Mouse (Mus musculus): ENCODE data around the gene Atg4a-ps. TPM values are rescaled to one million over a fixed set of nuclear protein-coding genes. Genes with fewer than 3 reads are reported as not detected.
"Not testable (repeated sequence)": the region's sequence is repeated elsewhere in the genome, so short reads cannot be mapped to it uniquely, and the experiment has no call there.

Gene Atg4a-ps
- total RNA-seq (2021), result under 1 TPM in 1 of 2 experiments, not detected in 1; 0.45 TPM
- long read RNA-seq, experiment 1, result 0 reads
- long read RNA-seq, experiment 2, result 0 reads

DNA sequence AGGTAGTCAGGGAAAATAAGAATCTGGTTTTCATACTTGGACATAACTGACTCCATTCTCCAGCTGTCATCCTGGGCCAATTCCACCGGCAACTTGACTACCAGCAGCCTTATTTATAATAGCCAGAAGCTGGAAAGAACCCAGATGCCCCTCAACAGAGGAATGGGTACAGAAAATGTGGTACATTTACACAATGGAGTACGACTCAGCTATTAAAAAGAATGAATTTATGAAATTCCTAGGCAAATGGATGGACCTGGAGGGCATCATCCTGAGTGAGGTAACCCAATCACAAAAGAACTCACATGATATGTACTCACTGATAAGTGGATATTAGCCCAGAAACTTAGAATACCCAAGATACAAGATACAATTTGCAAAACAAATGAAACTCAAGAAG lies at the start of gene Atg4a-ps:
TSS of gene Atg4a-ps (minus strand) at position 101 of the 400 bp plus-strand sequence.
- not testable (repeated sequence) for DNase-seq (ENCODE audit: low spot score in 2 of 2)

DNA sequence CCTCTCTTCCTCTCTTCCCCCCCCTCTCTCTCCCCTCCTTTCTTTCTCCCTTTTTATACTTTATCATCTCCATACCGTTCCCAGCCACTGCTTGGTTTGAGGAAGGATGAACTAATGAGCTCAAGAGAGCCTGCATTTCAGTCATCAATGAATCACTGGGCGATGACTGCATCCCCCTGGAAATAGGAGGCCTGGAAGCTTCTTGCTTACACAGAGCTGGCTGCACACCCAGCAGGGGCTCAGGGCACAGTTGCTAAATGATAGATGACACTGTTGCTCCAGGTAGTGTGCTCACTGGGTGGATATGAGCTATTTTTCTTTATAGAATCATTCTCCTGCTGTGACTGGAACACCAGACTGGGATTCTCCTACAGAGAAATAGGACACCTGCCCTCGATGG lies 49.7 kb upstream of the Atg4a-ps start:
- DNase-seq (ENCODE audit: low spot score in 2 of 2), result no peak

DNA sequence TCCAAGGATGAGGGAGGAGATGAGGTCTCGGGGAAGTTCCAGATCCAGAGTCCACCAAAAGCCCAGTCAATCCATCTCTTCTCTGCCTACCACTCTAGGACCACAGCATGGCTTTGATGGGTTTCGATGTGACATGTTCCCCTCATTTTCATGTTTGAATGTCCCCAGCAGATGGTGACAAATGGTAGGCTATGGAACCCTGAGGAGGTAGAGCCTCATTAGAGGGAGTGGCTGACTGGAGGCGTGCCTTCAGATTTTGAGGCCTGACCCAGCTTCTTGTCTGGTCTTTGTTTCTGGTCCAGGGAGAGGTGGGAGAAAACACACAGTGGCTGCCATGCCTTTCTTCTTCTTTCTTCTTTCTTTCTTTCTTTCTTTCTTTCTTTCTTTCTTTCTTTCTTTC lies 44.6 kb upstream of the Atg4a-ps start:
- no peak for DNase-seq (ENCODE audit: low spot score in 2 of 2)

DNA sequence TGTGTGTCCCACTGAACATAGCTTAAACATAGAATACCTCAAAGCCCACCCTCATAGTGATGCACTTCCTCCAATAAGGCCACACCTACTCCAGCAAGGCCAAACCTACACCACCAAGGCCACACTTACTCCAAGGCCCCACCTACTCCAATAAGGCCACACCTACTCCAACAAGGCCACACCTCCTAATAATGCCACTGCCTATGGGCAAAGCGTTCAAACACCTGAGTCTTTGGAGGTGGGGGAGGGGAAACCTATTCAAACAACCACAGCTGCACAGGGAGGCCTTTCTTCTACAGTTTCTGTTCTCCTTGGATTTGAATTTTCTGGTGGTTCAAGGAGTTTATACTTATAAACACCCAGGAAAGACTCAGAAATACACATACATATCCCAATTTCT lies 43.2 kb upstream of the Atg4a-ps start:
- no peak for DNase-seq (ENCODE audit: low spot score in 2 of 2)

DNA sequence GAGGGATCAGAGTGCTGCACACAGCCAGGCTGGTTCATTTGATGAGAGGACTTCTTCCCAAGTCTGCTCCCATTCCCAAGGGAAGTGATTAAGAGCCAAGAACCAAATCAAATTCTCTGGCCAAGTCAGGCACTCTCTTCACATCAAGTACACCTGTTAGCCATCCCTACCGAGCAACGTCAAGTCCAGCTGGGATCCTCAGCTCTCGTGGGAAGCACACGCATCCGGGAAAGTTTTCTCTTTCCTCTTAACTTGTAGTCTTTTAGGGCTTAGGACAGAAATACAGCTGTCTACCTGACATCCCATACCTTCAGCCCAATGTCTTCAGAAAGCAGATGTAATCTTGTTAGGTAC lies 38.1 kb upstream of the Atg4a-ps start:
- DNase-seq (ENCODE audit: low spot score in 2 of 2), result no peak

DNA sequence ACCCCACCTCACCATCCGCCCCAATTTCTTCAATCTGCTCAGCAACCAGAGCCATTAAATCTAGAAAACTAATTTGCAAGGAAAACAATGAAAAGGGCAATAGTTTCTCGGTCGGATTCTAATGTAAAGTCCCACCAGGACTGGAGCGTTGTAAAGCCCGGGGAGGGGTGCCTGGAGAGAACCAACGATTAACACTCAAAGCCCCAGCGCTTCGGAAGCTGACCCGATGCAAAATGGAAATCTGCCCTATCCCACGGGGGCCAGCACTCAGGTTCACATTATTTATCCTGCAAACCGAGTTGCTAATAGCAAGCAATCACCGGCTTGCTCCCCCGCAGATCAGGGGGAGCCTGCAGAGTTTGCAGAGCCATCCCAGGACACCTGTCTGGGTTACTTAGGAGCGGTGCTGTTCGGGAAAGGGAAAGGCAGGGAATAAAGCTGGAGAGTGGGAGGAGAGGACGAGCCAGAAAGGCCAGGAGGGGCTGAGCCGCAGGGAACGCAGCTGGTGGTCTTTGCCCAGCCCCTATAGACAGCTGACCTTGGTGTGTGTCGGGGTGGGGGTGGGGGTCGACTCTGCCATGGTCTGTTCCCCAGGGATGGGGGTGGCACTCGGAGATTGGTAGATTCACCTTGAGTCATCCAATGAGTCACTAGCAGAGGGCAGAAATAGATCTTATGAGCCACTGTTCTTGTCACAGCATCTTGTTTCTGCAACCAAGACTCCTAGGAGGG lies 37.5 kb upstream of the Atg4a-ps start:
- peak; percentile 40 to 58 for DNase-seq (ENCODE audit: low spot score in 2 of 2)

DNA sequence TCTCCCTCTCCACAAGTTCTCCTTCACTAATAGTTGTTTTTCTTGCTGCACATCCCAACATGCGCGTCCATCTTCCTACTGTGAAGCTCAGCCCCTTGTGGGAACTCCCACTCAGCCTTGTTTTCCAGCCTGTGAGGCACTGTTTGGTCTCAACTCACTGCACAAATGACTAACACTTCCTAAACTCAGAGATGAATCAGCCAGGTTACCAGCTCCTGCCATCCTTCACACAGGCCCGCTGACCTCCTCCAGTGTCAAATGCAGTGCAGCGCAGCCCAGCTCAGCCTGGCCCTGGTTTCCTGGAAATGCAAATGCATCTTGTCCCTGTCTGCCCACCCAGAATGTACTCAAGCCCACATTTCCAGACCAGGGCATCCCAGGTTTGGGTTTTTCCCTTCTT lies 36.6 kb upstream of the Atg4a-ps start:
- peak; percentile 31 to 34 for DNase-seq (ENCODE audit: low spot score in 2 of 2)

DNA sequence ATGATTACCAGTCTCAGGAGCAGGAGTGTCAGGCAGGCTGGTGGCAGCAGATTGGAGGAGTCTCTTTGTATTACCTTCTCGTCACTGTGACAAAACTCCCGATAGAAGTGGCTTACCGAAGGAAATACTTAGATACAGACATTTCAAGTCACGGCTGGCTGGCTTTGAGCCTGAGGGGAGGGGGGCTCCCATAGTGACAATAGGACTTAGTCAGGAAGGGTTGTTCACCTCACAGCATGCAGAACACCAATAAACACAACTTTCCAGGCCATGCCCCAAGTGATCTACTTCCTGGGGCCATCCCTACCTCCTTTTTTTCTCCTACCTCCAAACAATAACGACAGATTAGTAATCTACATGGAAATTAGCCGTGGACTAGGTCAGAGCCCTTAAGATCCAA lies 32.9 kb upstream of the Atg4a-ps start:
- DNase-seq (ENCODE audit: low spot score in 2 of 2), result no peak

DNA sequence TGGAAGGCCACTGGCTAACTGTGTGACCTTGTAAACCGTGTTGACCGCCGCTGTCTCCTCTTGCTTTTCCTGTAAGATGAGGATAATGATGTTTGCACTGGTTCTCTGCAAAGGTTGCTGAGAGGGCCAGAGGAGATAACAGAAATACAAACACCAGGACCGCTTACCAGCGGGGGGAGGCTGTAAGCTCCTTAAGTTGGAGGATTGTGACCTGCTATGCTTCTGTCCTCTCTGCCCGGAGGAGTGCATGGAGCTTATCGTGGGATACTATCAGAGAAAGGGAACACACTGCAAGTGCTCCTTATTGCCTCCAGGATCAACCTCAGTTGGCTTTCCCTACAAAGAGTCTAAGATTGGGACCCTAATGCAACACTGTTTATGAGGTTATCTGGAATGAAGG lies 26.8 kb upstream of the Atg4a-ps start:
- DNase-seq (ENCODE audit: low spot score in 2 of 2), result no peak

DNA sequence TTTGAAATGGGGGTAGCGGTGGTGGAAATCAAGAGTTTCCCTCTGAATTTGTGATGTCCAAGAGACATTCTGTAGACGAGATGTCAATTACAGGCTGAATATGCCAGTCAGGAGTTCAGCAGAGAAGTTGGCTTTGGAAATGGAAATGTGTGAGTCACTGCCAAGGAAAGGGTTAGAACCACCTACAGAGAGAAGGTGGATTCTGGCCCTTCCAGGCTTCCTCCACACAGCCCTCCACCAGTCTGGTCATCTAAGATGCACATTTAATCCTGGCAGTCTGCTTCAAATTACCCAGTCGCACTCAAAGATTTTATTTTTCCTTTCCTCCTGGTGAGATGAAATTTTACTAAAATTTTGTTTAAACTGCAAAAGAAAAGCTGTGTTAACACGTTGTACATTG lies 26.2 kb upstream of the Atg4a-ps start:
- peak in 1 of 2 experiments; percentile 26 for DNase-seq (ENCODE audit: low spot score in 2 of 2)

DNA sequence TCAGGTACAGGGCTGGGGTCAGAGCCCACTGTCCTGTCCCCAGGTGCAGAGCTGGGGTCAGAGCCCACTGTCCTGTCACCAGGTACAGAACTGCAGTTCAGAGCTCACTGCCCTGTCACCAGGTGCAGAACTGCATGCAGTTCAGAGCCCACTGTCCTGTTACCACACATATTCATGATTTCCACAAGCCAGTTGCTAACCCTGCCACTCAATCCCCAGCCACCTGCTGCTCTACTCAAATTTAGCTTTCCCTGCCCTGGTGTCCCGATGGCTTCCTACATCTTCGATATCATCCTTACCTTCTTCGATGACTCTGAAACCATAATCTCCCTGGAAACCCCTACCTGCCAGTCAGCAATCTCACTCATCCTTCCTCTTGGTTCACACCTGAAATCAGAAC lies 17.5 kb upstream of the Atg4a-ps start:
- no peak for DNase-seq (ENCODE audit: low spot score in 2 of 2)

DNA sequence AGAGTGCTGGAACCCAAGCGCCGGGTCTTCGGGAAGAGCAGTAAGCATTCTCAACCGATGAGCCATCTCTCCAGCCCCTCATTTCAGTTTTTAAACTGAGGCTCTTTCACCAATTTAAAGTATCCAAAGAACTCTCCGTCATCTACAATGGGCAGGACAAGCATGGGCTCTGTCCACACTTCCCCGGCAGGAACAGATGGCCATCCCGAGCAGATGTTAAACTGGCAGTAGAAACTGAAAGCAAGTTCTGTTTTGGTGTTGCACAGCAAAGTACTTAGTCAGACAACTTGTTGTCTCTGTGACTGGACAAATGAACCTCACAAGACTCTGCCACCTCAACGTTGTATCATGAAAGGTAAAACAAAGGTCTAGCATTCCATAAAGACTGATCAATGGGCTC lies 15.8 kb upstream of the Atg4a-ps start:
- DNase-seq (ENCODE audit: low spot score in 2 of 2), result peak; percentile 43 to 61

DNA sequence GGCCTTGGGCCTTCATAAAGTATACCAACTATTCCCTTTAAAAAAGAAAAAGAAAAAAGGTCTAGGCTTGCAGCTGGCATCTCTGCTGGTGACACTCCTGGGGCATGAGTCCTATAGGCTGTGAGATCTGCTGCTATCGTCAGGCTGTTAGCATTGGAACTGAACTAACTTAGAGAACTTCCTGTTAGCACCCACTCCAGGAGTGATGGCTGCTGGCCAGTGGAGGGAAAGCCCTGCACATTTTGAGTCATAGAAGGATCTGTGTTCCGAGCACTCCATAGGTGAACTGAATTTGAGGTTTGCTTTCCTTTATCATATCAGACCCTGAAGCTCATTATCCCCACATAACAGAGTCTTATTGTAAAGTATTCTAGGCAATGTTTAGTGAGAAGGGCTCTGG lies 14.1 kb upstream of the Atg4a-ps start:
- peak; percentile 33 to 46 for DNase-seq (ENCODE audit: low spot score in 2 of 2)

DNA sequence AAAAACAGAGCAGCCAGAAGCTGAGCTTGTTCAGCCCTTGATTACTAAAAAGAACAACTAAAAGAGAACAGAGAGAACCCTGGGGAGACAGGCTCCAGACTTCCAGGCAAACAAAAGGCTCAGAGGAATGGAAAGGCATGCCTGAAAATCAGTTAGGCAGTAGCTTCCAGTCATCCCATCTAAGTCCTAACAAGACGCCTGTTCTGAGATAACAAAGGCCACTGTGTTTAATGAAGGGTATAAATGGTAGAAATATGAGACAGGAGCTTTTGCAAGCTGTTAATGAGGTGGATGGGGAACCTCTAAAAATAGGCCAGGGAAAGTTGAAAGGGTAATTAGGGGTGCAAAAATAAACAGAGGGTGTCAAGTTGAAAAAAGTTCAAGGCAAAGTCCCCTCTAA lies 4.5 kb upstream of the Atg4a-ps start:
- no peak for DNase-seq (ENCODE audit: low spot score in 2 of 2)

DNA sequence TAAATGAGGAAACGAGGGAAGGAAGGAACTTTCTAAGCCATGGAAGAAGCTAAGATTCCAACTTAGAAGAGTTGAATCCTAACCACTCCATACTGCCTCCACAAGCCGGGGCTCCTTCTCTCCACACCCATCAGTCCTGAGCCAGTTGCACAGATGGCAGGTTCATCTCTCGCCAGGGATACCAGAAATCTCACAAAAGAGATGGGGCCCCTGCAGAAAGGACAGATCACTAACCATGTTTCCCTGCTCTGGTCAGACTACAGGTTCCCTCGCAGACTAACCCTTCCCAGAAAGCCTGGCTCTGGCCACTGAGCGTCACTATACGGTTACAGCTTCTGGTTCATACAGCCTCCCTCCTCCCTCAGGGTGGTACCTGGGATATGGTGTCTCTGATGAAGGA lies 3.8 kb upstream of the Atg4a-ps start:
- no peak for DNase-seq (ENCODE audit: low spot score in 2 of 2)

DNA sequence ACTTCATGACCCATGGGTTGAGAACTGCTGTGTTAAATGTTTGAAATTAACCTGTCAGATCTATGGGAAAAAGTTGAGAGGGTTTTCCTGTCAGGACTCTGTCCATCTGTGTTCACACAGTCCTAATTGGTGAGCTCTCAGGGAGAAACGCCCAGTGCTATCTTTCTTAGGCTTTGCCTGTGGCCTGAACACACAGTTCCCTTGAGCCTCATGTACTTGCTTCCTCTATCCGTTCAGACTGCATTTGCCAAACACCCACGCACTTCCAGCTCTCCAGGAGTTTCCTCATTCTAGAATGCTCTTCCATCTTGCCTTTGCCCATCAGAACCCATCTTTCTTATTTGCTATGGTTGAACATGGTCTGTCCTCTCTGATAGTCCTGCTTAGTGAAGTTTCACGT lies 2.6 kb upstream of the Atg4a-ps start:
- no peak for DNase-seq (ENCODE audit: low spot score in 2 of 2)

DNA sequence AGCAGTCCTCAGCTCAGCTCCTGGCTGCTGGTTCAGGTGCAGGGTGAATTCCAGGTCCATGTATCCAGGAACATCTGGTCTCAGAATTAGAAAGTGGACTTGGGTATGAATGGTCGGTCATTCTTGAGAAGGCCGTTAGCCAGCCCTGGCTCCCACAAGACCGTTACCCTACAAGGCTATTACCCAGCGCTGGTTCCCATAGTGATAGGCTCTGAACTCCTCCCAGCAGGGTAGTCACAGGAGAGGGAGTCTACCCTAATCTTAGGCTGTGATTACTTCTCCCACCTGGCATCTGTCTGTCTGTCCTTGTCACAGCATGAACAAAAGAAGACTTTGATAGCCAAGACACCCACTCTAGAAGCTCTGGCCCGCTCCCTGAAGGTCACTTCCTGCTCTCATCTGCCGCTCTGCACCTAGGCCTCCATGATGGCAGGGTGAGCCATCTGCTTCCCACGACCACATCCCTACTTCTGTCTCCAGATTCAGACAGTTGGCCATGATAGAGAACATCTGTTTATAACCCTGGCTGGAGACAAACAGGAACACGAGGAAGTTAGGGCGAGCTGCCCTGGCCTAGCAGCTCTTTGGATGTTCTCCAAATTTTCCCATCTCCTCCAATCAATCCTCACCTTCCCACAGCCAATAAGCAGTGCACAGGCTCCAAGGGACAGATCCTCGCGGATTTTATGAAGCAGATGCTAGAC lies 1.4 kb upstream of the Atg4a-ps start:
- no peak for DNase-seq (ENCODE audit: low spot score in 2 of 2)

DNA sequence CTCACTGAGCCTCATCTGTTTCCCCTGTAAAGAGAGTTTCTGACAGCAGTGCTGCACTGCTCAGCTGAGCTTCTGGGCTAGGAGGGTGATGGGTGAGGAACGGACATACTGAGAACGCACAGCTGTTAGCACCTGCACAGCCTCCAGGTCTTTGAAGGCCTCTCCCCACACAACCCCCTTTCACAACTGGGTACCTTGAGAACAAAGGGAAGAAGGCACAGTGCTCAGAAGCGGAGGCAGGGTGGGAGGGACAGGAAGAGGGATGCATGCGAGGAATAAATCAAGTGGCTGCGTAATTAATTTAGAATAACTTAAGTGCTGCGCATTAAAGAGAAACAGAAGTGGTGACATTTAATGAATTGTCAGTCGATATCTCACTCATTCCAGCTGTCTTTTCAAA lies 4.6 kb downstream of the Atg4a-ps start:
- no peak for DNase-seq (ENCODE audit: low spot score in 2 of 2)

DNA sequence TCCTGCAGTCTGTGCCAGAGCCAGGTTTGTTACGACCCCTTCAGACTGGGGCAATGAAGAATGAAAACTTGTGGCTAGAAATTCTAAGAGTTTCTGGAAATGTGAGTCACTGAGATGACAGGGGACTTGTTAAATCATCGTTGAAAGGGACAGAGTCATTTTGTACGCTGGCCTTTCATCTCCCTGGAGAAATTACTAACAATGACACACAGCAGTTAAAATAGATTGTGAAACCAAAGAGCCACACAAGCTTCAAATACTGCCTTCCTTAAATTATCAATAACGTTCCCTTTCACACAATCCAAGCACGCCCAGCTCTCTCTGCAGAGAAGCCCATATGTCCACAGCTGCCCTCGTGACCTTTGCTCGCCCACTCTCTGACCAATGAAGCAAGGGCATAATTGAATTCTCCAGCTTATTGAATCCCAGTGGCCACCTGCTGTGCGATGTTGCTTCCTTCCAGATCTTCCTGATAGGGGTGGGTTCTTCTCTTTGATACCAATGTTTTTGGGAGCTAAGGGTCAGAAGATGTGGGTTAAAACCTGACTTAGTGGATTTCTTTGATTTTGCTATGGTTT lies 5.6 kb downstream of the Atg4a-ps start:
- no peak for DNase-seq (ENCODE audit: low spot score in 2 of 2)

DNA sequence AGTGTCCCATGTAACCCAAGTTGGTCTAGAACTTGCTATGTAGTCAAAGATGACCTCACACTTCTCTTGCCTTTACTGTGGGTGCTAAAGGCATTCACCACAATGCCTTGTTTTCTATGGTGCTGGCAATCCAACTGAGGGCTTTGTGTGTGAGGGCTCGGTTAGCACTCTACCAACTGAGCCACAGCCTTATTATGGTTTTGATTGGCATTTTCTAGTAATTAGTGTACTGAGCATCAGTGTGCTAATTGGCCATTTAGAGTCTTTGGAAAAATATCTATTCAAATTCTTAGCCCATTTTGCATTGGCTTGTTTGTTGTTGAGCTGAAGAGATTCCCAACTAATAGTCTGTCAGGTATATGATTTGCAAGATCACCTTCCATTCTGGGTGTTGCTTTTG lies 8.2 kb downstream of the Atg4a-ps start:
- no peak for DNase-seq (ENCODE audit: low spot score in 2 of 2)

DNA sequence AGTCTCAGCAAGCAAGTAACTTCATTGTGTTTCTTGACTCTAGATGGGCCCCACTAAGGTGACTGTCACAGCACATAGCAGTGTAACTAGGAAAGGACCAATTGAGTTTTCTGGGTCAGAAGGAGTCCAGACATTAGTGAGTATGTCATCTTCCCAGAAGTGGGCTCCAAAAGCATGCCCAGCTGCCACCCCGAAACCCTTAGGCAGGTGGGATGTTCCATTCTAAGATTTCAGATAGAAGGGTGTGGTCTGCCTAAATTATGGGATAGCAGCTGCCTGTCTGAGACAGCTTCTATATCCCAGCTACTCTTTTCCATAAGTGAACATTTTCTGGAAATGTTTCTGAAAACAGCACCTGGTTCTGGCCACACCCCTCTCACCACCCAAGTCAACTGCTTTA lies 11.6 kb downstream of the Atg4a-ps start:
- no peak for DNase-seq (ENCODE audit: low spot score in 2 of 2)

DNA sequence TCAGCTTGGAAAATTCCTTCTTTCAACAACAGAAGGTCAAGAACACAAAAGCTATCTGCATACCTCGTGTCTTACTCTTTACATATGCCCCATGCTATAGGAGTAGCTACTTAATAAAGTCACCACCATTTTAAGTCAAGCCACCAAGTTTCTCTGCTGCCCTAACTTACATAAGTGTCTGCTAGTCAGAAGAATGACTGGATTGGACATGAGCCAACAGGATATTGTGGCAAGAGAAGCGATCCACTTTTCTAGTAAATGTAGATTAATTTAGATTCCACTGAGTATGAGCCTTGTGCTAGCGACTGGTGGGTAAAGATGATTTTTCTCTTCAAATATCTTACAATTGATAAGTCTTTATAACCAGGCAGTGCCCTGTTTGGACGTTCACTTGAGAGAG lies 12.0 kb downstream of the Atg4a-ps start:
- DNase-seq (ENCODE audit: low spot score in 2 of 2), result no peak

DNA sequence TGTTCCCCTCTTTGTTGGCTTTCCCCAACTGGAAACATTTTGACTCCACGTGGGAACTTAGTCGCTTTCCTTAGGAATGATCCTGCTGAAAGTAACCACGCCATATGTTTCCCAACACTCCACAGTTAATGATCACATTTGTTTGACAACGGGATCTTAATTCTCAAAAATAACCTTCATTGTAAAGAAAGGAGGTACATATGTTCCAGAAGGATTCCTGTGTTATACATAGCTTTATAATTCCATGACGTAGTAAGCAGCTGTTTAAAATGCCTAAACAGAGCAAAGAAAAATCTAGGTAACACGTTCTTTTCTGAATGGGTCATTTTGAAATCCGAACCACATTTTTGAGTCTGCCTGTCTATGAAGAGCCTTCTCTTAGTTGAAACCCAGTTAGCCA lies 12.7 kb downstream of the Atg4a-ps start:
- no peak for DNase-seq (ENCODE audit: low spot score in 2 of 2)
